Mouse (Mus musculus) liver, embryonic 14.5 days (tissue): Measurements from ENCODE around the gene 1700037H04Rik.

Source experiments
- CTCF ChIP-seq: IDR thresholded peaks from 2 replicates; pipeline ENCODE4 v1.5.1; 2016; ENCODE audit warnings: antibody characterized with exemption, low read depth, control low read depth
- EP300 ChIP-seq: IDR thresholded peaks from 2 replicates; pipeline ENCODE4 v1.6.1; 2016; ENCODE audit warnings: antibody characterized with exemption, low read depth

GRCm38 (mm10) chr2:131139287-131139686 is 20.6 kb downstream of the 1700037H04Rik start:
- TF ChIP-seq CTCF: no peak
- no peak for TF ChIP-seq EP300
